Mouse (Mus musculus) 3134 (cell line): ENCODE measurements around the gene Dzip1.

ENCODE experiments used
- DNase-seq: peaks from one replicate; pipeline ENCODE4 v3.0.0-alpha.2; 2011; ENCODE audit warnings: low spot score; ENCODE audit not compliant: insufficient read length; ENCODE audit errors: extremely low read depth

Dzip1 gene

DNA sequence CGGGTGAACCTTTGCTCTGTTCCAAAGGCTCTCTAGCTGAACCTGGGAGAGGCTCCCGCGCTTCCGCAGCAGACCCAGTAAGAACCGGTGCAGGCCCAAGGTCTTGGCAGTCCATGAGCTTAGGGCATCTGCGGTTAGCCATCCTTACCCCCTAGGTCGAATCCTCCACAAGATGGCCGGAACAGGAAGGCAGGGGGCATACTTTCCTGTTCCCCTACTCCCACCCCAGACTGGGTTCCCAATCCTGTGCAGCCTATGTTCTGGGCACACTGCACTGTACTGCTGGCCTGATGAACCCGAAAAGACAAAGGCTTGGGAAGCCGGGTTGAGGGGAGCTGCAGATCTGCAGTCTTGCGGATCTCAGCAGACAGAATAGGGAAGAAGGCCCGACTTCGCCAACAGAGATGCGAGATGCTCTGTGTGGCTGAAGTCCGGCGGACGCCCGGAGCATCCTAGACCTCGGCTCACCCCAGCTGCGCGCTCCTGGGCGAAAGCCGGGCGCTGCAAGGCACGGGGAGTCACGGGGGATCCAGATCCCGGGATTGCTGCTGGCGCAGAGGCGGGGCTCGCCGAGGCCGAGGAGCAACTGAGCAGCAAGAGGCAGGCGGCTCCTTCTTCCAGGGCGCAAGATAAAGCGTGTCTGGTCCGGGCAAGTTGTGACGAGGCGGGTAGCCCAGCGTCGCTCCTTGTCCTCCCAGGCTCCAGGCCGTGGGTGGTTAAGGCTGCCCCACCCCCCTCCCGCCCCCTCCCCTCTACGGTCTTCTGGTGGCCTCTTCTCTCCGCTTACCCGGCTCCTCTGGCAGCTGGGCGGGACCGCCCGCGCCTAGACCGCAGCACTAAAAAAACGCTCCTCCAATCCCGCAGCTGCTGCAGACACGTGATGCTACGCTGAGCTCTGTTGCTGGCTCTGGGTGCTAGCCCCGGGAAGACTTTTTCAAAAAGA lies at the start of gene Dzip1:
TSS of gene Dzip1 (minus strand) at position 788 of the 943 bp plus-strand sequence.
- peak; percentile 70 for DNase-seq

- DNase-seq = no peak
Measured at GRCm38 (mm10) chr14:118972268-118972667, 47.0 kb upstream of the Dzip1 start.

- DNase-seq = no peak
Measured at GRCm38 (mm10) chr14:118967646-118968045, 42.4 kb upstream of the Dzip1 start.

DNA sequence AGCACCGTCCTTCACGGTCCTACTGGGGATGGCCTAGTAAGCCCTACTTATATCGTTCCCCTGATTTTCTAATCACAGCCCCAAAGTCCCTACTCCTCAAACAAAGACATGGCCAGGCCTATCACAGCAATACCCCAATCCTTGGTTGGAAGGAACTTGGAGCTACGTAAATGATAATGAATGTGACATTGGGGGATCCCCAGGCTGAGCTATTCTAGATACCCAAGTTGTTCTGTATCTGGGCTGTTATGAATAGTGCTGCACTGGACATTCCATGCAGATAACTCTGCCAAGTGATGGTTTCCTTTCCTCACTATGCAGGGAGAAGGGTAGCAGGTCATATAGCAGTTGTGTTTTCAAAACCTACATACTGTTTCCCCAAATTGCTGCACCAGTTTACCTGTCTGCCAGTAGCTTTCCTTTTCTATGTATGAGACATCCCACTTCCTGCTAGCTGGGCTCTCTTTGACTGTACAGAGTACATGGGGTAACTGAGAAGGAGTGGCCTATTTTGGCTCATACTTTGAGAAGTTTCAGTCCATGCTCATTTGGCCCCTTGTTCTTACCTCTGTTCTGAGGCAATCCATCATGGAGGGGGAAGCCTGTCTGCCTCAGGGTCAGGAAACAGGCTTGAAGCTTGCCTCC lies 40.2 kb upstream of the Dzip1 start:
- no peak for DNase-seq

DNA sequence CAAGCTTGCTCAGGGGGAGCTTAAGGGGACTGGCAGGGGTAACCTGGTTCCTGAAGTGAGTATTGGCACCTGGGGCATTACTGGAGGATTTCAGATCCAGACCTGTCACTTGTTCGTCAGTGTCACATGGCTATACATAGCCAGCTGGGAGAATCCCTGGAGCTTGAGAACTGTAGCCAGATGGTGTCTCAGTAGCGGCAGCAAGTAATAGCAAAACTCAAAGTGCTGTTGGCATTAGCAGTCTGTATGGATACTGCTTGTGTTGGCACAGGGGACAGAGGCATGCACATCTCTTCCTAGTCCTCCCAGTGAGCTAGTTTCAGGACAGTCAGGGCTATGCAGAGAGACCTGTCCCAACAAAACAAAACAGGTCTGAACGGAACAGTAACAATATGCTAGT lies 32.8 kb upstream of the Dzip1 start:
- DNase-seq = no peak

- no peak for DNase-seq
Measured at GRCm38 (mm10) chr14:118951912-118952583, 26.8 kb upstream of the Dzip1 start.

GRCm38 (mm10) chr14:118948841-118949240 lies 23.6 kb upstream of the Dzip1 start:
- DNase-seq = no peak

DNA sequence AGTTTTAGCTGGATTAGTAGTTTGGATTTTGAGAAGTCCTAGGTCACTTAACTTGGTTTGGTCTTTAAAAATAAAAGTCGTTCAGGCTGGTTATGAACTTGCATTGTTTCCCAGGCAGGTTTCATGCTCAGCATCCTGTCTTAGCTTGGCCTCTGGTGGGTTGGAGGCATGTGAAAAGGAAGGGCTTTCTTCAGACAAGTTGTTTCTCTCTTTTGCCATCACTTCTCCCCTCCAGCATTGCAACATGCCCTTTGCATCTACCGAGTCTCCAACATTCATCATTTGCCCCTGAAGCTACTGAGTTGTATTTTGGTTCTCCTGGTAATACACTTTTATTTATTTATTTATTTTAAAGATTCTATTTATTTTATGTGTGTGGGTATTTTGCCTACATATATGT lies 19.4 kb upstream of the Dzip1 start:
- no peak for DNase-seq

GRCm38 (mm10) chr14:118942076-118942475 lies 16.8 kb upstream of the Dzip1 start:
- no peak for DNase-seq

DNA sequence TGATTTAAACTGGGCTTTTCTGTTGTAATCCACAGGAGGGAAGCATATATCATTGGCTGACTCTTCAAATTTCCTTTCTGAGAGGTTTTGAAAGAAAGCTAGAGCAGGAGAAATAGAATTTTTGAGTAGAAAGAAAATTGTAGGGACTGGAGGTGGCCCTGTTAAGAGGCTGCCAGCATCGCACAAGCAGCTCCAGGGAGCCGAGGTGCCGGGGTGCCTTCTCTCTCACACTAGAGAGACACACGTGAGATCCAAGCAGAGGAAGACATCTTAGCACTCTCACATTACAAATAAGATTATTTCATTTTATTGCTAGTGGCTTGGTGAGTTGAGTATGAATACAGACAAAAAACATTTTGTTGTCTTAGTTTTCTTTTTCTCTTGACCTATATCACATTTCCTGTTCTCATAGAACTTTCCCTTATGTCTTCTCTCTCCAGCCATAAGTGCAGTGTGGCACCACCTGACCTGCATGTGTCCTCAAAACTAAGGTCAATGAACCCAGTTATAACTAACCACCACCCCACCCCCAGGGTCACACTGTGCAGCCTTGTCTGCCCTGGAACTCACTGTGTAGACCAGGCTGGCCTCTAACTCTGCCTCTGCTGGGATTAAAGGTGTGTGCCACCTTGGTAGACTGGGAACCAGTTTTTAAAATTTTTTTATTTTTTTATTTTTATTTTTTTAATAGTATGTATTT lies 15.7 kb upstream of the Dzip1 start:
- DNase-seq = no peak

DNA sequence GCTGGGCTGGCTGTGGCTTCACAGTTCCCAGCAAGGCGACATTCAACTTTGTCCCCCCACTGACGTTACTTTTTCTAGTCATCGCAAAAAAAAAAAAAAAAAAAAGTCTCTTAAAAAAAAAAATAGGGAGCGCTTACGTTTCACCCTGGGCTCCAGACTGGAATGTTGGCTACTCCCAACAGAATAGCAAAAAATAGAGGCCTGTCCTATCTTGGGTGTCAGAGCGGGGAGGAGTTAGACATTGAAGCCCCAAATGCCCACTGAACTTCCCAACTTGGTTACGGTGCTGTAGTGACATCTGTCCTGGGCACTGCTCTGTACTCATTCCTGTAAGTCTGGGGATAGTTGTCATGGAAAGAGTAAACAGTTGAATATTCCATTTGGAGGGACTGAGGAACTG lies 13.3 kb upstream of the Dzip1 start:
- no peak for DNase-seq

DNA sequence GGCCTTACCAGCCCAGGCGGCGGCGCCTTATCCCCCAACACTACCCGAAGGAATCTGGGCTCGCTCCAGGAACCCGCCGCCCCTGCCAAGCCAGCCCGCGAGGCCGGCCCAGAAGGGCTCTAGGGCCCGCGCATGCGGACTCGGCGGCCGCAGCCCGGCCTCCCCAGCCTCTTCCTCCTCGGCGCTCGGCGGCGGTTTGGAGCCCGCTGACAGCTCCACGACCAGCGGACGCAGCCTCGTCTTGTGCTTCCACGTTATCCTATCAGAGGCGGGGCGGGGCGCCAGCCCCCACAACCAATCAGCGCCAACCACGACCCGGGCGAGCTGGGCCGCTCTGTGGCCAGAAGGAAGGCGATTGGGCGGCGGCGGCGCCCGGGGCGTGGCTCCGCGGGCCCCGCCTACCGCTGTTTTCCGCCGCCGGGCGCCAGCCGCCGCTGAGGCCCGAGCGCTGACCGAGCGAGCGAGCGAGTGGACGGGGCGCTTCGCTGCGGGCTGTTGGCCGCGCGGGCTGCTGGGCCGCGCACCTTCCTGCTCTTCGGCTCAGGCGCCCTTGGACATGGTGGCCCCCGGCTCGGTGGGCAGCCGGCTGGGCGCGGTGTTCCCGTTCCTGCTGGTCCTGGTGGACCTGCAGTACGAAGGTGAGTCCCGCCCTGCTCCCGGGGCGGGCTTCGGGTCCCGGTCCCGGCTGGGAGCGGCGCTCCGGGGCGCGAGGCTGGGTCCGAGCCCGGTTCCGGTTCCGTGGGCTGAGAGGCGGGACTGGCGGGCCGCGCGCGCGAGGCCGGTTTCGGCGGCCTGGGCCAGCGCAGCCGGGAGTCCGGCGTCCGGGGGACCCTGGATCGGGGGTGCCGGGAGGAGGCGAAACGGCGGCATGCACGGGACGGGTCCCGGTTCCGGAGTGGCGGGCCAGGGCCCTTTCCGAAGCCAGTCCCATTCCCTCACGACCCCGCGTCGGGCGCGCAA lies 12.6 kb upstream of the Dzip1 start, which contains the start of gene Dnajc3:
TSS of gene Dnajc3 (plus strand) at position 444 of the 960 bp plus-strand sequence.
- DNase-seq = peak; percentile 98

DNA sequence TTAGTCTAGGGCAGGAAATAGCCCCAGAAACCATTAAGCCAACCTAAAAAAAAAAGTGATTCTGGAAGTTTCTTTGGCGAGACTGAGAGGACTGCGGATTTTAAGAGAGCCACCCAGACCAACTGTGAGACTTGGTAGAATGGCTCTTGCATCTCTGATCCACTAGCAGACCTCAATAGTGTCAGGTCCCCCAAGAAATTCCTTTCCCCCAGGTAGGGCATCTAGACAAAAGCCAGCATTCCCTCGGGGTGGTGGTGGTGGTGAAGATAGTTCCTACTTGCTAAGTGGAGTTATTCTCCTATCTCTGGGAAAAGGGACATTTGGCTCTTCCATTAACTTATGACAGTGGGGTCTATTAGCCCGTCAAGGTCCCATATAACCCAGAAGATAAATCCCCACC lies 11.7 kb upstream of the Dzip1 start:
- no peak for DNase-seq

DNA sequence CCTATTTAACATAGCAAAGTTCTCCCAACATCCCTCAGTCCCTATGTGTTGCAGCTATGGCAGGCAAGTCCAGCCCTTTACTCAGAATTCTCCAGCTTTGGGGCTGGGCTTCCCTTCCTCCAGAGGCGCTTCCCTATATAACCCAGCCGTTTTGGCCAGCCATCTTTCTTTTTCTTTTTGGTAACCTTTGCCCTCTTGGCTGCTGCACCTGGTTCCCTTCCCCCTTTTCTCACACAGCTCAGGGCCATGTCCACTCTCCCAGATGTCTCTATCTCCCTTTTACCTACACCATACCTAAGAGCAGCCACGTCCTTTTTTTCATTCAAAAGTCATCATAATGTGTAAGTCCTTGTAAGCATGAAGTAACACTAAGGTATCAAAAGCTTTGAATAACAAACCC lies 11.0 kb upstream of the Dzip1 start:
- DNase-seq = no peak

- no peak for DNase-seq
Measured at GRCm38 (mm10) chr14:118934686-118935085, 9.4 kb upstream of the Dzip1 start.

DNA sequence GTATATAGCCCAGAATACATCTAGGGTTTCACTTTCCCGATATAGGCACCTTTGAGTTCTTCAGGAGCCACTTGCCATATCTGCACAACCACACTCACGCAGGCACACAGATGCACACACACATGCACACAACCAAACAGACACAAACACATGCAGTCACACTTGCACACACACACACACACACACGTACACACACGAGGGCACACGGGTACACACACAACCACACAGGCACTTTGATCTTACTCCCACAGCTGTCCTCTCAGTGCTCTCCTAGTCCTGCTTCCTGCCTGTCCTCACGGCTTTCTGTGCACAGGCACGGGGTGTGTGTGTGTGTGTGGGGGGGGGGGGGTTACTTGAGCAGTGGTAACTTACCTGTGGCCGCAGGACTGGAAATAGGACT lies 7.7 kb upstream of the Dzip1 start:
- no peak for DNase-seq

DNA sequence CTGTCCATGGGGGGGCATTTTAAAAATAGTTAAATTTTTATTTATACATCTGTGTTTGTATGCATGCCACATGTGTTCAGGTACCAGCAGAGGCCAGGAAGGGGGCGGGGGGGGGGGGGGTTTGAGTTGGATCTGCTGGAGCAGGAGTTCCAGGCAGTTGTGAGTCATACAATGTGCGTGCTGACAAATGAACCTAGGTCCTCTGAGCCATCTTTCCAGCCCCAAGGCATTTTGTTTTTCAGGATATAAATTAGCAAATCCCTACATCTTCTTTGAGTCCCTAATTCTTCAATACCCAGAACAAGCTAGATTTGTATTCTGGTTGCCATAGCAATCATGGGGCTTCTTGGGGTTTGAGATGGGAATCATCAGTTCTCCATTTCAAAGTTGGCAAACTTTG lies 5.9 kb upstream of the Dzip1 start:
- no peak for DNase-seq

DNA sequence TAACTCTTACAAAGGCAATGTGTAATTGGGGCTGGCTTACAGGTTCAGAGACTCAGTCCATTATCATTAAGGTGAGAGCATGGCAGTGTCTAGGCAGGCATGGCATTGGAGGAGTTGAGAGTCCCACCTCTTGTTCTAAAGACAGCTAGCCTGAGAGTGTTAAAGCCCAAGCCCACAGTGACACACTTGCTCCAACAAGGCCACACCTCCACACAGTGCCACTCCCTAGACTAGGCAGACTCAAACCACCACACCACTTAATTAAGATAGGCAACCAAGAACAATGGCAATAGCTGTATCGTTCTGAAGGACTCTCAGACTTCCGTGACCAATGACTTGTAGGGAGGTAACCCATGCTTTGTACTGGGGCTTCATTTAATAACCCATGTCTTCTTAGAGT lies 5.5 kb upstream of the Dzip1 start:
- no peak for DNase-seq

GRCm38 (mm10) chr14:118929779-118930178 lies 4.5 kb upstream of the Dzip1 start:
- DNase-seq = peak; percentile 39

- no peak for DNase-seq
Measured at GRCm38 (mm10) chr14:118928565-118928964, 3.3 kb upstream of the Dzip1 start.
